Mouse (Mus musculus) frontal cortex, postnatal 14 days (tissue): ENCODE data around the gene Stag3.

Experiments used
- DNase-seq, 2 experiments: peaks; one replicate each; pipeline ENCODE4 v3.0.0; 2022; ENCODE audit warnings: low spot score in 2 of 2

Gene Stag3

DNA sequence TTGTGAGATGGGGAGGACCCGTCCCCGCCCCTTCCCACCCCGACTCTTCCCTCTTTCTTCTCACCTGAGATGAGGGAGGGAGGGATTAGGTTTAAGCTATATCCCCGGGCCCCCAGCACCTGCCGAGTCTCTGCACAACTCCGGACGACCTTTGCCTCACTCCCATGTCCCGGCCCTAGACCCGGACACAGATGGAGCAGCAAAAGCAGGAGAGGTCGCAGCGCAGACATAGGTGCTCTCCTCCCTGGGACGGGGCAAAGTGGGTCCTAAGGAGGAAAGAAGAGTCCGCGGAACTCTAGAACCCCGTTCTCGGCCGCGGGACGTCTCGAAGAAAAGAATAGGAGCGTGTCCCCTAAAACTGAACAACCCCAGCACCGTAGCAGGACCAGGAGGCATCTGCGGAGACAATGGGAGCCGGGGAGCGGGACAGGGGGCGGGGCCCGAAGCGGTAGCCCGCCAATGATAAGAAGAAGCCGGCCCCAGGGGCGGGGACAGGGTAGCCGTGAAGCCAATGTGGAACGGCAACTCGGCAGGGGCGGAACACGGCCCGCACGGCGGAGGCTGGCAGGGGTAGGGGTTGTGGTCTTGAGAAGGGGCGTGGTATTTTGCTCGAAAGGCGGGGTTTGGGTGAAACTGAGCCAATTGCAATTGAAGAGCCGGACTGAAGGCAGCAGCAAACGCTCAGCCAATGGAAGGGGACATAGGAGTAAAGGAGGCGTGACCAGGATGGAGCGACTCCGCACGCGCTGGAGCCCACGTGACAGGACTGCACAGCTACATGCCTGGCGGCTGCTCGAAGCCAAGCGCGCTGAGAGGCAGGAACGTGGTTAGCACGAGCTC lies at the start of gene Stag3, which contains the start of the genes Gm43720 and Gpc2:
TSS of gene Stag3 (plus strand) at position 656 of the 840 bp plus-strand sequence.
TSS of gene Gm43720 (minus strand) at position 374 of the 840 bp plus-strand sequence.
TSS of gene Gpc2 (minus strand) at position 421 of the 840 bp plus-strand sequence.
- DNase-seq: peak; percentile 82 to 86

DNA sequence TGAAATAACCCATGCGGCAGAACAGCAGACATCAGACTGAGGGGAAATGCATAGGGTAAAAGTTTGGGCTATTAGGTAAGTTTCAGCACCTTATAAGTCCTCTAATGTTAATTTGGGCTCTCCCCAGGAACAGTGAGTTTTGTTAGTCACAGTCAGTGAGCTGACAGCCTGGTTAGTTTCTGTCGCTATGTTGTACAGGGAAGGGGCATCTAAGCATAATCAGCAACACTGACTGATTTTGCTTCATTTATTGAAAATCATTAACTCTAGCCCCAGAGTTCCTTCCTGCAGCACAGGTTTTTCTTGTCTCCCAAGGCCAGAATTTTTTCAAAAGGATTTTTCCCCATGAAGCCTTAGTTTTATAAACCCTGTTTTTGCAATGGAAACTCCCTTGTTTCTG lies 46.3 kb upstream of the Stag3 start:
- DNase-seq: no peak

DNA sequence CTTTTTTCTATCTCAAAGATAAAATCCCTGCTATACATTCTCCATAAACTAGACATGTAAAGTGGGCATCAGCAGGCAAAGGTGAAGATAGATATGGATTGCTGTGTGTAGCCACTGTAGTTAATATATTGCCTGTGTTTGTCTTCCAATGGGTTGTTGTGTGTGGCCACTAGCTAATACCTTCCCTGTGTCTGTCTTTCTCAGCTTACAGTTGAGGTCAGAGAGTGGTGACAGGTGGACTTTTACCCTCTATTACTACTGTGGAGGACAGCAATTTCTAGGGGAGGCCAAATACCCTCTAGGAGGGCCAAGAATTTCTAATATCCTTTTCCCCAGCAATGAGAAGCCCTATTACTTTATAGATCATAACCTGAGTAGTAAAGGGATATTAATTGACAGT lies 45.8 kb upstream of the Stag3 start:
- DNase-seq: no peak

DNA sequence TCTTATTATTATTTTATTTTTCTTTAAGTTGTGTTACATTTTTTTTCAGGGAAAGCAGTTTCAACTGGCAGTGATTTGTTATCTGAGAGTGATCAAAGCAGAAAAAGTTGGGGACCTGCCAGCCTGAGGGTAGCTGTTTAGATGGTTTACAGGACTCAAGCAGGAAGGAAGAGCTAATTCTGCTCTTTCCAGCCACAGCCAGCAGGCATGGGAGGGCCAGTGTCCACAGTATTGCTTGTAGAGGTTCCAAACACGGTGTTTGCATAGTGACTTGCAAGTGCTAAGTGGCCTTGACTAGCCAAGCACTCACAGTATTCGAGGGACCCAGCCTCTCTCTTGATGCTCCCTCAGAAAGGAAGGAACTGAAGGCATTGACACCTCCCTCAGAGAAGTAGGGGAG lies 38.5 kb upstream of the Stag3 start:
- DNase-seq: no peak

DNA sequence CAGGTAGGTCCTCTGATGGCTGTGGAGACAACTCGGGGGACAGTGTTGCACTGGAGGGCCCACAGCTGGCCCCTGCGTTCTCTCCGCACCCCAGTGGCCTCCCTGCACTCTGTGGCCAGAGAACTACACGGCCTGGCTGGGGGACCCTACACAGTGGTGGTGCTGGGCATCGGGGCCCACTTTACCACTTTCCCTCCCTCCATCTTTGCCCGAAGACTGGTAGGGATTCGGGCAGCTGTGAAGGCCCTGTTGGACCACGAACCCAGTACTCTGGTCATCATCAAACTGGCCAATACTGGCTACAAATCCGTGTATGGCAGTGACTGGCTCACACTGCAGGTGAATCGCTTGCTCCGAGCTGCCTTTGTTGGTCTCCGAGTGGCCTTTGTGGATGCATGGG lies 28.9 kb upstream of the Stag3 start:
- no peak for DNase-seq

DNA sequence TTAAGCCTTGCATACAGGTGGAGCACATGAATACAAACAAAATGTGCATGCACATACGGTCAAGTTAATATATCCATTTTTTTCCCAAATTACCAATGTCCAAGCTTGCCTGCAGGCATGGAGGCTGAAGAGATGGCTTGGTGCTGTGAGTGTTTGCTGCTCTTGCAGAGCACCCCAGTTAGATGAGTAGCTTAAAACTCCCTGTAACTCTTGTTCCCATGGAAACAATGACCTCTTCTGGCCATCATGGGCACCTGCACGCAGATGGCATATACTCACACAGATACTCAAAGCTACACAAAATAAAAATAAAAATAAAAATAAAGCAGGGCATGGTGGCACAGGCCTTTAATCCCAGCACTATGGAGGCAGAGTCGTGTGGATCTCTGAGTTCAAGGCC lies 27.0 kb upstream of the Stag3 start:
- no peak for DNase-seq

DNA sequence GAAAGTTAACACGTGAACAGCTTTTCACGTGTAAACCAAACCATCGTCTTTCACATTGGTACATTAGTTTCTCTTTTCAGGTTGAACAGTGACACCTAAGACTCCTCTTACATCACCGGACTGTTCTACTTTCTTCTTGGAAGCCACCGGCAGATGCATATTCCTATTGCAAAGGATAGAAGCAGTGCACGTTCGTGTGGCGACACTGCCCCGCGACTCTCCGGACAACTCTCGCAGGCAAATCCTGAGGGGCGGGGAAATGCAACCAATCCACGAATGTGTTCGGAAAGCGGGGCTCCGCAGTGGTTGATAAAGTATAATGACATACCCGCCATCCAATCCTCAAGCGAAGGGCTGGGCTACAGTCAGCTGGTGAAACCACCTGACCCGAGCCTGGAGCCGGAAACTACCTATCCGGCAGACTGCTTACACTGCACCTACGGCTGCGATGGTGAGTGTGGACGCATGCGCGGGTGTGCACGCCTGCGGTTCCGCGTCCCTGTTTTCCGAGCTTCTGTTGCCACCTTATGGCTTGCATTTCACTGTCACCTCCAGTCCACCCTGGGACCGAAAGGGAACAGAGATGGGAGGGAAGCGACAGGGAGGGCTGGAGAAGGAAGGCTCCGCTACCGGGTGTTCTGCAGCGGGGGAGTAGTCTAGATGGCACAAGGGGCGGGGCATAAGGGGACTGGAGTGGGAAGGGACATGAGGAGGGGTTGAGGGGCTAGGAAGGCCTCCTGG lies 24.5 kb upstream of the Stag3 start, which contains the start of gene Lamtor4:
TSS of gene Lamtor4 (plus strand) at position 130 of the 741 bp plus-strand sequence.
- DNase-seq: peak; percentile 94 to 95

DNA sequence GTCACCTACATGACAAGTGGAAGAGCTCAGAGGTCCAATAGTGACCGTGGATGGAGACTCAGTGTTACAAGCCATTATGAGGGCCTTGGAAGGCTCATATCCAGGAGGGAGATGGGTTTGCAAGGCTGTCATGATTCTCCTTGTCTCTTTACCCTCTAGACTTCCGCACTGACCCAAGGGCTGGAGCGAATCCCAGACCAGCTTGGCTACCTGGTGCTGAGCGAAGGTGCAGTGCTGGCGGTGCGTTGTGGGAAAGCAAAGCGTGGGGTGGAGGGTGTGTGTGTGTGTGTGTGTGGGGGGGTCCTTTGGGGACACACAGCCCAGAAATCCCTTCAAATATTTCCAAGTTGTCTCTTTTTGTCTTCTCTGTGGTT lies 24.0 kb upstream of the Stag3 start:
- no peak for DNase-seq

DNA sequence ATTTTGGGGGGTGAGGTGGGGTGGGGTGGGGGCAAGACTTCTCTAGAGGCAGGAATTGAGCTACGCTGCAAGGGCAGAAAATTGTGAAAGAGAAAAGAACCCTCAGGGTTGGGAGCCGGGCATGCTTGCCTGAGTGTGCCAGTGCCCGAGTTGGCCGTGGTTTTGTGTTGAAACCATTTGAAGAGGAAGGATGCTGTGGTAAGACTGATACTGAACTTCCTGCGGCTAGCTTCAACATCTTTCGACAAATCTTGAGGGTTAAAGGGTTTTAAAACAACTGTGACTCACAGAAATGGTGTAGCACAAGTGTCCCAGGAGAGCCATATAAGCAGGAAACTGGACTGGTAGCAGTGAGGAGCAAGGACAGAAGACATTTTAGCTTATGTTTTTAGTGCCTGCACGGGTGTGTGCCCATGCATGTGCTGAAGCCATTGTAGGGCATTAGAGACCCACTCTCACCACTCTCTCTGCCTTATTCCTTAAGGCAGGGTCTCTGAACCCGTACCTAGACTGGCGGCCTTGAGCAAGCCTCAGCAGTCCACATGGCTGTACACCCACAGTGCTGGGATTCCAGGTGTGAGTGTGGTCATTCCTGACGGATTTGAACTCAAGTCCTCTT lies 23.0 kb upstream of the Stag3 start:
- DNase-seq: no peak

DNA sequence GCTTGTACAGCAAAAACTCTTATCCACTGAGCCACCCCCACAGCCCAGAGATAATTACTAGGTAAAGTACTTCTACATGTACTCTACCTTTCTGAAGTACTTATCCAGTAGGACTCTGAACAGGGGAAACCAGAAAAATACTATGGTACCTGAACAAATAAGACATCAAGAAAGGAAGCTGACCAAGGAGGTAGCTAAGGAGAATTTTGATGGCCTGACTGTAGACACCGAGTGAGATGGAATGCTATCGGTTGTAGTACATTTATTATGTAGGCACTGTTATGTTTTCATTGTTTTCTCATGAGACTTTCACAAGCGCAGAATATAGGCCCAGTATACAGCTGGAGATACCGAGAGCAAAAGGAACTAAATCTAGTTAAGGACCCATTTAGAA lies 22.5 kb upstream of the Stag3 start:
- DNase-seq: no peak

DNA sequence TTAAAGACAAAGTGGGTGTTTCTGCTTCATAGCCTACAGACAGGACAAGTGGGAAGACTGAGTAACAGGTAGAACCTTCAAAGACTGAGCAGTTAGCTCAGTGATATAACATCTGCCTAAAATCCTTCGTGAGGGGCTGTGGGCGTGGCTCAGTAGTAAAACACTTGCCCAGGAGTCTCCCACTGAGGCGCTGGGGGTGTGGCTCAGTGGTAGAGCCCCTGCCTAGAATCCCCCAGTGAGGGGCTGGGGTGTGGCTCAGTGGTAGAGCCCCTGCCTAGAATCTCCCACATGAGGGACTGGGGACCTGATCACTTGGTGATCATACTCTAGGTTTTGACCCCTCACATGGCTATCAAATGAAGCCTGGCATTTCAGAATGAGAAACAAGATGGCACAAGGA lies 22.0 kb upstream of the Stag3 start:
- DNase-seq: no peak

DNA sequence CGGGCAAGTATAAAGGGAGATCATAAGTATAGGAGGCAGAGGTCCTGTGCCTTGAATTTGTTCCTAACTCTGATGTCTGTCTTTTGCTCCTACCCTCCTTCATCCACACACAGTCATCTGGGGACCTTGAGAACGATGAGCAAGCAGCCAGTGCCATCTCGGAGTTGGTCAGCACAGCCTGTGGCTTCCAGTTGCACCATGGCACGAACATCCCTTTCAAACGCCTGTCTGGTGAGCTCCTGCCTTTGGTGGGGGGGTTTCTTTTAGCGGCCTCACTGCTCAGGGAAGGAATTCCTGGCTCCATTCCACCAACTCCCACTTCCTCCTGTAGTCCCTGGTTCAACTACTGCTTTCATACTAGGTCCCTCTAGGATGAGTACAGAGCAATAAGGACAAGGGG lies 21.5 kb upstream of the Stag3 start:
- no peak for DNase-seq

DNA sequence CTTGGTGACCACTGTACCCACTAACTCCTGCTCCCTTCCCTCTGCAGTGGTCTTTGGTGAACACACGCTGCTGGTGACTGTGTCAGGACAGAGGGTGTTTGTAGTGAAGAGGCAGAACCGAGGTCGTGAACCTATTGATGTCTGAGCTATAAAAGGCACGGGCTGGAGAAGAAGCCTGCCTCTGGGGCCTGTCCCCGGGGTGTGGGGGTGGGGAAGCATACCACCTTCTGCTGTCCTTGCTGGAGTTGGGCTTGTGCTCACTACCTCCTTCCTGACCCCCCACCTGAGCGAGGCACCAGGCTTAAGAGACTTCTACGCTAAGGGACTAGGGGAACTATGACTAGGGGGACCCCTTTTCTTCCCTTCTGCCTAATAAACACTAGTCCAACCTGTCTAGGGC lies 21.0 kb upstream of the Stag3 start:
- no peak for DNase-seq

DNA sequence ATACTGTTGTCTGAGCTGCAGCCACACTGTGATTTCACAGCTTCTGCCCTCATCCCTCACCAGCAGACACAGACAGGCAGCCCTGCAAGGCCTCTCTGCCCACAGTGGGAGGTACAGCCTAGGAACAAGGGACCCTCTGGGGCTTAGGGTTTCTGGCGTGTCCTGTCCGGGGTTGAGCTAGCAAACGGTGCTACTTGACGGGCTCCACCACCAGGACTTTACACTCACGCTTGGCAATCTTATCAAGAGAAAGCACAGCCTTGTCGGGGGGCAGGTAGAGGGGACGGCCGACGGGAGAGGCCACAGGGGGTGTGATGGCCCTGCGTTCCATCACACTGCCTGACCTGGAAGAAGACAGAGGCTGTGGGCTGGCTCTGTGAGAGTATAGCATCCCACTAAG lies 20.0 kb upstream of the Stag3 start:
- DNase-seq: no peak

DNA sequence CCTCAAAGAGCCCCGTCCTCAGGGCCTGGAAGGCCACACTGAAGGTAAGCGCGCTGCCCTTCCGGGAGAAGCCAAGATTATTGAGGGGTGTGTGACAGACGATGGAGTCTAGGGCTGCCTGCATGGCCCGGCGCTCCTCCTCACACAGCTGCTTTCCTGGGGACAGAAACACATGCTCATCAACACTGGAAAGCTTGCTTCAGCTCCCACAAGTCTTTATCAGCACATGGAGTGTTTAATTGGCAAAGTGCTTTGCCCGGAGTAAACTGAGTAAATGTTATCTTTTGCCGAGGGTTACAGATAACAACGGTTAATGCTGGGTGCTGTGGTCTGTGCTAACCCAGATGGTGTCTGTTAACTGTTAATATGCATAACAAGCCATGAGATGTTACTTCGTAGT lies 19.2 kb upstream of the Stag3 start:
- DNase-seq: no peak

DNA sequence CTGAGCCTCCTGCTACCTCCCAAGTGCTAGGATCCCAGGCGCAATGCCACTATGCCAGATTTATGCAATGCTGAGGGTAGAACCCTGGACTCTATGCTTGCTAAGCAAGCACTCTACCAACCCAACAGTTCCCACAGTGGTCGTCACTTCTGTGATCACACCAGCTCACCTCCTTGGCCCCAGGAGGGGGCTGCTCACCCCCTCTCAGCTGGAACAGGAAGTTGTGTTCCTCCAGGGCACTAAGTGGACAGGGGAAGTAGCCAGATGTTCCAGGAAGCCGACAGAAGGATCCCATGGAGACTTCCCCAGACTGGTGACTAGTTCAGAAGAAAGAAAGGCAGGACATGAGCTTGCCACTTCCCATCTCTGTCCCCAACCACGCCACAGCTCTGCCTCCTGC lies 18.0 kb upstream of the Stag3 start:
- no peak for DNase-seq

DNA sequence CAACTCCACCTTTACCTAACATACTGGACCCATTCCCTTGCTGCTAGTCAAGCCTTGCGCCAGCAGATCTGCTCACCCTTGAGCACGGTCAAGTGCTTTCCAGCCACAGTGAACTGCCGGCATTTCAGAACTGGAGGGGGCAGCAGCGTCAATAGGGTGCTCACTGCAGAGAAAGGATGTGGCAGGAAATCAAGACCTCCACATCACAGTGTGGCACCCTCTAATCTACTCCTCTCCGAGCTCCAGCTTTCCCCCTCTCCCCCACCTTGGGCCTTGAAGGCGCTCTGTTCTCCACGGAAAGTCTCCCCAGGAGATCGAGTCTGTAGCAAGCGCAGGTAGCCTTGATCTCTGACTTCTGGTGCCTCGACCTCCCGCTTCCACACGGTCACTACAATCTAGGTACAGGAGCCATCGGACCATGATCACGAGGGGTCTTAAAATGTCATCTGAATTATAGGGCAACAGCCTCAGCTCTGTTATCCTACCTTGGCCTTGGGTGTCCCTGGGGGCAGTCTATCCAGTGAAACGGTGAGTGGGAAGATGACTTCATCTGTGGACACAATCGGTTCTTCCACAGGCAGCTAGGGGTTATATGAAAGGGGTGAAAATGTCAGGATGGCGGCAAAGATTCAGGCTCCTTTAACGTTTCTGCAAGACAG lies 17.3 kb upstream of the Stag3 start:
- DNase-seq: no peak

DNA sequence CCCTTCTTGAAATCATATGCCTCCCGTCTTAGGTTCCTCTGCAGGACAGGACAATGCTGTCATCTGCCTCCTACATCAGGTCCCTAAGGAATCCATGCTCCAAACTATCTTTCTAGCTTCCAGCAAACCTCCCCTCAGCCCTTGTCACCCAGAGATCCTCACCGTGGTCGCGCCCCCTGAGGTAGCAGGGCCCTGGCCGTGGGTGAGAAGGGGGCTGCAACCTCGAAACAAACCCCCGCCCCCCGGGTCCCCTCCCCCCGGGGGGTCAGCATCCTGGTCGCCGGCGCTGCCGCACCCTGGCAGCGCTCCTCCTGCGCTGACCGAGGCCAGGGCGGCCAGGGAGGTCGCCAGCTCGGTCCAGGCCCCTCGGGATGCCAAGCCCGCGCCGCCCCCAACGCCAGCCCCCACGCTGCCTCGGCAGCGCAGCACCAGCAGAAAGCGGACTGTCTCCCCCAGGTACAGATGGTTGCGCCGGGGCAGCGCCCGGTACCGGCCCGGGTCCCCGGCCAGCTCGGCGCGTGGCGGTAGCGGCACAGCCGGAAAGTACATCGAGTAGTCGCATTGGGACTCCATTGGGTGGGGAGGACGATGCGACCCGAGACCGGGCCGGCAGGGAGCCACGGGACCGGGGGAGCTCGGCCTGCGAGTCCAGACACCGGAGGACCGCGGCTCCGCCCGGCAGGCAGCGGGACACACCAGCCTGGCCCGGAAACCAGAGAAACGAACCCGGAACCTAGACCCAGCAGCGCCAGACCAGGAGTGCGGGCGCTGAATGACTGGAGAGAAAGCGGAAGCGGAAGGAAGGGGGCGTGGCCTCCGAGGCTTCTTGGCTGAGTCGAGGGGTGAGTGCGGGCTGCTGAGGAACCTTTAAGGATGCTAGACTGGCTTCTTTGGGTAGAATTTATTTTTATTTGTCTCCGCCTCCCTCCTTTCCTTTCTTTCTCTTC lies 16.5 kb upstream of the Stag3 start, which contains the start of gene BC037034:
TSS of gene BC037034 (minus strand) at position 774 of the 947 bp plus-strand sequence.
- DNase-seq: peak; percentile 84 to 89

DNA sequence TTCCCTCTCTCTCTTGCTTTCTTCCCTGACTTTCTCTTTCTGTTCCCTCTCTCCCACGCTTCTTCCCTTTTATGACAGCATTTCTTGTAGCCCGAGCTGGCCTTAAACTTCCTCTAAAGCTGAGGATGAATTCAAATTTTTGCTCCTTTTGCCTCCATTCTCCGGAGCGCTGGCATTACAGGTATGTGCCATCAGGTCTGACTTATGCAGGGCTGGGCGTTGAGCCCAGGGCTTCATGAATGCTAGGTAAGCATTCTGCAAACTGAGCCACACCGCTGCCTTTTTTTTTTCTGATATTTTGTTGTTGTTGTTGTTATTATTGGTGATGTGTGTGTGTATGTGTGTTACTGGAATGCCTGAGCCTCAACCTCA lies 15.8 kb upstream of the Stag3 start:
- DNase-seq: no peak

DNA sequence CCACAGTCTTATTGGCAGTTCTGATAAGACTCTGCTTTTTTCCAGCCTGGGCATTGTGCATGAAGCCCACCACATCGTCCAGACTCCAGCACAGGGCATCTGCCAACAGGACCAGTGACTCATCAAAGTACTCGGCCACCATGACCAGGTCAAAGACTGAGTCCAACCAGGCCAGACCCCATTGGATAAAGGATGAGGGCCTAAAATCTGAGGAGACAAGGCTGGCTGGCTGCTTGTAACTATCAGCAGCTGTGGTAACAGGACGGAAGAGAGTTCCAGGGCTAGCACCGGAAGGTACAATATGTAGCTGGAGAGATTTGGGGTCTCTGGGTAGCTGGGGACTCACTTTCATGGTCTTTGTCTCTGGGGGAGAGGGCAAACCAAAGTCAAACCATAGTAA lies 14.3 kb upstream of the Stag3 start:
- no peak for DNase-seq

DNA sequence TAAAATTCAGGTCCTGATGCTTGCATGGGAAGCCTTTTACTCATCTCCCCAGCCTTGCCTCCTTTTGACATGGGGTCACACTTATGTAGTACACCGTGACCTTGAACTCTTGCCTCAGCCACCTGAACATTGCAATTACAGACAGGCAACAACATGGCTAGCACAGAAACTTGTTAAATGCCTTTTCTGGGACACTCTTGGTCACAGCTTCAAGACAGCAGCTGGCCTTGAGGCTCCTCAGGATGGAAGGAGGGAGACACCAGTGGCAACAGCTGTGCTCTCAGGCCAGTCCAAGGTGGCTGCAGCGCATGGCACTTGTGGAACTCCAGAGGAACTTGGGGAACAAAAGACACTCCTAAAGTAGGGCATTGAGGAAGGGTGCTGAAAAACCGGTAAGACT lies 12.9 kb upstream of the Stag3 start:
- DNase-seq: no peak
